Mouse (Mus musculus) splenic B cell, adult 2 months (primary cell): ENCODE measurements around the gene Adcyap1r1.

Experiments used
- DNase-seq: peaks from one replicate; pipeline ENCODE4 v3.0.0-alpha.2; 2011; ENCODE audit warnings: low read depth, low spot score
- H3K27me3 ChIP-seq: 2 replicates; pipeline ENCODE4 v1.6.1; 2012; ENCODE audit warnings: mild to moderate bottlenecking, low read length, moderate library complexity, mixed read lengths; ENCODE audit not compliant: control insufficient read depth, poor library complexity, insufficient read depth, severe bottlenecking
- H3K36me3 ChIP-seq: 2 replicates; pipeline ENCODE4 v1.6.1; 2012; ENCODE audit warnings: mild to moderate bottlenecking, low read length, moderate library complexity, mixed read lengths; ENCODE audit not compliant: control insufficient read depth, poor library complexity, insufficient read depth, severe bottlenecking

Adcyap1r1 gene

DNA sequence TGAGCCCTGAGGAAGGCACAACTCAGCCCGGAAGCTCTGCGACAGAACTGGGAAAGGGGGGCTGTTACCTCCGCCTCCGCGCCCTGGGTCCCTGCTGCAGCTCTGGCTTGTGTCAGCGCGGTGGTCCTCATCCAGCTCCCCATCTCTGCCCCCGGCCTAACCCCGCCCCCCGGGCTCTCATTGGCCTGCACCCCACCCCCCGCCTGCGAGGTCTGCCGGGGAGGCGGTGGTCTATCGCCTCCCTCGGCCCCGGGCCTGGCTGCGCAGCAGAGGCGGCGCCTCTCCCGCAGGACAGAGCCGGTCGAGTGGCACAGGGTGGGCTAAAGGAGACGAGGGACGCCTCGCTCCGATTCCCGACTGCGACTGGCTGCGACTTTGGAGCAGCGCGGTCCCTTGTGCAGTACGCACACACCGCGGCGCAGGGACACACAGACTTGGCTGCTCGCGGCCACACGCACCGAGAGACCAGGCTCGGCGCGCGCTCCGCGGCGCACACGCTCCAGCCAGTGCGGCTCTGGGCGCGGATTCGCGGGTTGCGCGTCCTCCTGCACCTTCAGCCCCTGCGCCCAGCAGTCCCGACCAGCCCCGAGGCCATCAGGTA, at the start of gene Adcyap1r1:
Gene Adcyap1r1, plus strand, starts transcription at position 208 of the 601 bp plus-strand sequence.
- no peaks in the 10 kb centered on the region for H3K27me3 ChIP-seq
- DNase-seq: no peak
- H3K36me3 ChIP-seq: no peaks in the 10 kb centered on the region

DNA sequence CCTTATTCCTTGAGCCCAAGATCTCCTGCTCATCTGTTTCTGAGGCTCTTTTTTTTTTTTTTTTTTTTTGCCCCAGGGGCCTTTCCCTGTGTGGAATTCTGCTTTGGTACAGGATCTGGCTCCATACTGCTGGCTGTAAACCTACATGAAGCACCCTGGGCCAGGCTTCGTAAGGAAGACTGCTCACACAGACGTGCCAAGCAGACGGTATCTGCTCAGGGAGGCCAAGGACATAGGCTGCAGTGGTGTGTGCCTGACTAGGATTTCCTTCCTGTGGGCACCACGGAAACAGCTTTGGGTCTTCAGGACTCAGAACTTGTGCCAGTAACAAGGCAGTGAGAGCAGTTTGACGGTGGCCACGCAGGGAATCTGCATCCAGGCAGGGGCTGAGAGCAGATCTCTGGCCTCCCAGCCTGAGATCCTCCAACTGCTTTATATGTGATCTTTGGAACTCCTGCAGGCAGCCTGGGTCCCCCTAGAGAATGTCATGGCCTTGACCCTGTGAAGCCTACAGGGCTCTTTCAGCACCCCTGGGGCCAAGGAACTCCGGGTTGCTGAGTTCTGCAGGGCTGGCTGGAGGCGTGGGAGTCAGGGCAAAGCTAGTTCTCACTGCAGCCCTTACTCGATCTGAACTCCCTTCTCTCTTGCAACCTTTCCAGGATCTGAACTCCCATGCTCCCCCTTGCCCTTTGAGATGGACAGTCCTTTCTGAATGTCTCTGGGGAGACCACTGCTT, 49.6 kb upstream of the Adcyap1r1 start:
- H3K27me3 ChIP-seq: no peaks in the 10 kb centered on the region
- H3K36me3 ChIP-seq: no peaks in the 10 kb centered on the region
- DNase-seq: no peak

DNA sequence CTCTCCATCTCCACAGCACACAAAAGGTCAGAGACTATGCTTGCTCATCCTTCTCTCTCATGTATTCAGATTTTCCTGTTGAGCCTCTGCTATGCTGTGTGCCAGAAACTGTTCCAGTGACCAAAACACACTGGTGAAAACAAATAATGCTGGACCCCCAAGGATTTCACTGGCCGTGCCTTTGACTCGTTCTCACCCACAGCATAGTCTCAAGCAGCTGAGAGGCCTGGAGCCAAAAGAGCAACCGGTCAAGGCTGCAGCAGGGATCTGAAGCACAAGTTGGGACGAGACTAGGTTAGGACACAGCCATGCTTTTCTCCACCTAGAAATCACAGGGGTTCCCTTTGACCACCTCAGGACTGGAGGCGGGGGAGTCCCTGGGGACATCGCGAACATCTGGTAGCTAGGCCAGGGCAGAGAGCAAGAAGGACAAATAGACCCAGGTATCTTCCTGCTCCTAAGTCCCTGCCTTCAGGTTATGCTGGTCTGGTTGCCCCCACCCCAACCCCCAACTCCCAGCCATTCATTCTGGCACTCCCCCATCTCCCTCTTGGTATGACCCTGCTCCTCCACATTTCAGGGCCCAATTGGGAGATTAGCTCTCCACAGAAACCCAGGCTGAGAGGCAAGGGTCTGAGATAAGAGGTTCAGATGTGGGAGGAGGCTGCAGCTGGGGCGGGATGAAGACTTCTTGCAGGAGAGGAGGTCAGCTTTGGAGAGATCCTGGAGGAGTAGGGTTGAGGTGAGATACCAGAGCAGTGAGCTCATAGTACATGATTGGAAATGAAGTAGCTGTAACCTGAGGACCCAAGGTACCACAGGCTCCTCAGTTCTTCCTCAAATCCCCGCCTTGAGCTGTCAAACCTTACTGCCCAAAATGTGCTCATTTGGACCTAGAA, 48.1 kb upstream of the Adcyap1r1 start:
- Histone ChIP-seq H3K36me3 (no peaks in the 10 kb centered on the region), H3K27me3 (no peaks in the 10 kb centered on the region)
- DNase-seq: no peak

DNA sequence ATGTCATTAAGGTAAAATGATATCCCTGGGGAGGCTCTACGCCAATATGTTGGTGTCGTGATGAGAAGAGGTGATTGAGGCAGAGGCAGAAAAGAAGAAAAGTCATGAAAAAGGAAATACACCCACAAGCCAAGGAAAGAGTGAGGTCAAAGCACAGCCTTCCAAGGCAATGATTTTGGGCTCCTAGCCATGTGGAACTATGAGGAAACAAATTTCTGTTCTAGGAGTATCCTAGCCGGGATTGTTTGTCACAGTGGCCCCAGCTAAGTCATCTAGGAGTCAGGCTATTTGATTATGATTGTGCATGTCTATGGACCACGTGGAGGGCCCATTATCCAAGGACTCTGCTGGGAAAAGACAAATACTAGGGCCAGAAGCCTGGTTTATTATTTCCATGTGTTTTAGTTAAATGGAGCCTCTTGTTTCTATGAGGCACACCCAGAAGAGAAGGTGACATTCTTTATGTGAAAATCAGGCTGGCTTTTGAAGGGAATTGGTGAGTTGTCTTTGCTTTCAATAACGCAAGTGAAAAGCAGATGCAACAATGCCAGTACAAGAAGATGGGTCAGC, 47.3 kb upstream of the Adcyap1r1 start:
- Histone ChIP-seq H3K36me3 (no peaks in the 10 kb centered on the region), H3K27me3 (no peaks in the 10 kb centered on the region)
- DNase-seq: no peak

DNA sequence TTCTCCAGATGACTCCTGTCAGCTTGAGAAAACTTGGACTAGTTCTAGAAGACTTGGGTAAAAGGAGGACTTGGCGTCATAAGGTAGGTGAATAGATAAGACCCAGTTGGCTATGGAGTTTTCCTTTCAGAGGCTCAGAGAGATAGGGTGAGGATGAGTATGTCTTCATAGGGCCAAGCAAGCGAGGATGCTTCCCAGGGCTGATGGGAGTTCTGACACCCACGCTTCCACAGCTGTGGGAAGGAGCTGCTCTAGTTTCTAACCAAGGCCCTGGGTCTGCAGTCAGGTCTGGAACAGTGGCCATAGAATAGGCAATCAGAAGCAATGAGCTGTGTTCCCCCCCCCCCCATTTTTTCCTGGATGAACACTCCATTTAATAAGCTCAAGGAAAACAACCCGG, 44.4 kb upstream of the Adcyap1r1 start:
- no peaks in the 10 kb centered on the region for H3K36me3 ChIP-seq
- no peaks in the 10 kb centered on the region for H3K27me3 ChIP-seq
- no peak for DNase-seq

DNA sequence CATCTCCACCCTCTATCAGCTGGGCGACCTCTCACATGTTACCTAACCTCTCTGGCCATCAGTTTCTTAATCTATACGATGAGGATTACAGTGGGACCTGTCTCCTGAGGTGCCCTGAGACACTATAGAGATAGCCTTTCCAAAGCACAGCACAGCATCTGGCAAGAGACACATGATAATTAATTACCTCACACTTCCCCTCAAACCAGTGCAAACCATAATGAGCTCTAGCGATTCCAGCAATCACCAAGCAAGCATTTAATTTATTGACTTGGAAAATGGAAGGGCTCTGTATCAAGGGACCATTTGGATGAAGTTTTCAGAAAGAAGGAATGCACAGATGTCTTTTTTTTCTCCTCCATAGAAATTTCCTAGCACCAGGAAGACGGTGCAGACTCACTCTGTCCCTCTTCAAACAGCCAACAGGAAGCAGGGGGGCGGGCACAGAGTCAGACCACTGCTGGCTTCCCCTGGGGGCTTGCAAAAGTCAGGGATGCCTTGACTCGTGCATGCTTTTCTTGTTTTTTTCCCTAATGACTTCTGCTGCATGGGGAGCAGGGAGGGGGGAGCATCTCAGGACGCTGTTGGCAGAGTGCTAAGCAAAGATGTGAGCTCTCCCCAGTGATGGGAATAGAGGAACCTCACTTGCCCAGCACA, 41.5 kb upstream of the Adcyap1r1 start:
- no peaks in the 10 kb centered on the region for H3K36me3 ChIP-seq
- DNase-seq: no peak

DNA sequence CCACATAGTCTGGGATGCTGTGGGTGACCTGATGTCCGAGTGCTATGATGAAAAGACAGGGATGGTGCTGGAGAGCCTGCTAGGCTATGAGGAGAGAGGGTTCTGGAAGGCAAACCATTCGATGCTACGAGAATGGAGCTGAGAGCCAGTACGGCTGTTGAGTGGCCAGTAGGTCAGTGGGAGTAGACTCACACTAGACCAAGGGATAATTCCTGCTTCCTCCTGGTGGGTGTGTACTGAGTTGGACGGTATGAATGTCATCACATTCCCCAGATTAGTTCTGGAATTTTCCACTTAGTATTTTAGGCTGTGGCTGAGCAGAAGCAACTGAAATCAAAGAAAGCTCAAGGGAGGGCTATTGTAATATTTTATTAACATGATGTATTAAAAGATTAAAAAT, 40.8 kb upstream of the Adcyap1r1 start:
- DNase-seq: no peak
- Histone ChIP-seq H3K36me3 (no peaks in the 10 kb centered on the region), H3K27me3 (no peaks in the 10 kb centered on the region)

More for the DNA sequence above, 41.5 kb upstream of the Adcyap1r1 start:
- H3K27me3 ChIP-seq: no peaks in the 10 kb centered on the region

DNA sequence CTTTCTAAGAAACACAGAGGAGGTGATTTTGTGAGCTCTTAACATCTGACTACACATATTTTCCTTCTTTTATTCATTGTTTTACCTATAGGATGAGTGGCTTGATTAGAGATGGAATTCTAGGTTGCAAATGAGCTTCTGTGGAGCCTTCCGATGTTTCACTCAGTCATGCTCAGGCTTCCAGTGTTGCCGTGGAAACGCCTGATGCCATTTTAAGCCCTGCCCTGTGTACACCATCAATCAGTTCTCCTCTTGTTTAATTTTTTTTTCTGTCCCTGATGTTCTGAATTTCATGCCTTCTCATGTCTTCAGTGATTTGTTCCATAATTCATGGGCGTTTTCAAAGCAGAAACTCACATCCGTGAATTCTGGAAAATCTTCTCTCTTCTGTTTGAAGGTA, 35.6 kb upstream of the Adcyap1r1 start:
- H3K36me3 ChIP-seq: no peaks in the 10 kb centered on the region
- DNase-seq: no peak

DNA sequence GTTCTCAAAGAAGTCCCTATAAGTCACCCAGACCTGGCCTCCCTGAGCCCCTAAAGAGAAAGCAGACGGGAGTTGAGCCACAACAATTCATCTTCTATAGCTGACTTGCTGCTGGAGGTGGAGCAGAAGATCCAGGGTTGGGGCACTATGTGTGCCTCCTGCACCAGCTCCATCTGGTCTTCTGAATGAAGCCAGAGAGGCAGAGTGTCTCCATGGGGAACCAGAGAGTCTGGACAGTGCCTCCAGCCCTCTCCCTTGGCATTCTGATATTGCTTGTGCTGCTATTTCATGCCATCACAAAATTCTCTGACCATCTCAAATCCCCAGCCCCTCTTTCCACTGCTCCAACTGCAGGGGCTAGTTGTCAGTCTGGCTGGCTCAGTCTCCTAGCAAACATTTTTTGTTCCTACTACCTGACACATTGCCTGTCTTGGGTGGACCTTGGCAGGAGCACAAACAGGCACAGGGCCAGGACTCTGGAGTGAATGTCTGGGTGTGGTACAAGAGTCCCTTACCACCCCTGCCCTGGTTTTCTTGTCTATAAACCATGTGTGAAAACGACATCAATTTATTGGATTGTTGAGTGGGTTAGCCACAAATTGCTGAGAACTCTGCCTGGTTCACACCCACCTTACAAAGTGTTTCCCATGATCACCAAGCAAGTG, 32.9 kb upstream of the Adcyap1r1 start:
- Histone ChIP-seq H3K36me3 (no peaks in the 10 kb centered on the region), H3K27me3 (no peaks in the 10 kb centered on the region)
- no peak for DNase-seq

More for the DNA sequence above, 35.6 kb upstream of the Adcyap1r1 start:
- H3K27me3 ChIP-seq: no peaks in the 10 kb centered on the region

DNA sequence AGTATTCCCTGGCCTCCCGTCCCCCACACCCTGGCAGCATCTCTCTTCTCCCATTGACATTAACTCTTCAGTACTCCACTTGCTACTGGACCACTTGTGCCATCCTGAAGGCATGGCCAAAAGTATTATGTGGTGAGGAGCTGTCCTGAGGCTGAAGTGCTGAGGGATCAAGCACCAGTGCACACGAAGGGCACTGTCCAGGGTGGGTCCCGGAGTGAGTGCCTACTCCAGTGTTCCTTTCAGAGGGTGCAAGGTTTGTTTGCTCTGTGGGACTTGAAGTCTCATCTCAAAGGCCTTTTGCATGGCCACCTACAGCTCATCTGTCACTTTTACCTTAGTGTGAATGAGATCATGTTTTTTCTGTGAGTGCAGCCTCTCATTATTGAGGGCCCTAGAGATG, 31.4 kb upstream of the Adcyap1r1 start:
- no peak for DNase-seq
- H3K27me3 ChIP-seq: no peaks in the 10 kb centered on the region
- H3K36me3 ChIP-seq: no peaks in the 10 kb centered on the region

DNA sequence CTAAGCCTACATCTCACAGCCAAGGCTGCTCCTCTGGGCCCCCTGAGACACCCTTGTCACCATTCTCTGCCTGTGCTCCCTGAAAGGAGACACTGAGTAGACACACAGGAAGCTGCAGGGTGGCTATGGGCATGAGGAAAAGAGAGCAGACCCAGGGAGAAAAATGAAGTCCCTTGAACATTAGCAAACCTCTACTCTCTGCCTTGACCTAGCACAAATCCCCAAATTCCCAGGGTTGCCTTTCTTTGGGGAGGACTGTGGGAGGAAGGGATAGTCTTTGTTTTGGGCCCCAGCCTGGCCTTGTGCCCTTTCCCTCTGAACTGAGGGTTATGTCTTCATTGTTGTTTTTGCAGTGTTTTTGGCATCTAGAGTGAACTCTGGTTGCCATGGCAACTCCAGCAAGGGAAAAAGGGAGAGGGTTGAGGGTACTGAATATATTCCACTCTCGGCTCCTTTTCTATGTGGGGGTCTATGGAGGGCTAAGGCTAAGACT, 30.9 kb upstream of the Adcyap1r1 start:
- H3K27me3 ChIP-seq: no peaks in the 10 kb centered on the region
- H3K36me3 ChIP-seq: no peaks in the 10 kb centered on the region
- no peak for DNase-seq

DNA sequence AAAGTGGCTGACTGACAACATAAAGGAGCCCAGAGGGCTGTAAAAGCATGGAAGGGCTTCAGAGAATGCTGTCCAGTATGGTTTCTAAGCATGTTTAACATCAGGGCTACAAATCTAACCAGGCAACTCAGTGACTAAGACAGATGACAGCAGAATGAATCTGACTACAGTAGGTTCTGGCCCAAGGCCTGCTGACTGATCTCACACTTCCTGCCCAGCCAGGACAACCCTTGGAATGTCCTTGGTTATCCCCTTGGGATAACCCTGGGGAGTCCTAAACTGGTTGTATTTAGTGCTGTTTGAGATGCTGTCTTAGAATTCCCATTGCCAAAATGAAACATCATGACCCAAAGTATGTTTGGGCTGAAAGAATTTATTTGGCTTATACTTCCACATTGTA, 19.7 kb upstream of the Adcyap1r1 start:
- no peak for DNase-seq
- H3K27me3 ChIP-seq: no peaks in the 10 kb centered on the region
- no peaks in the 10 kb centered on the region for H3K36me3 ChIP-seq

DNA sequence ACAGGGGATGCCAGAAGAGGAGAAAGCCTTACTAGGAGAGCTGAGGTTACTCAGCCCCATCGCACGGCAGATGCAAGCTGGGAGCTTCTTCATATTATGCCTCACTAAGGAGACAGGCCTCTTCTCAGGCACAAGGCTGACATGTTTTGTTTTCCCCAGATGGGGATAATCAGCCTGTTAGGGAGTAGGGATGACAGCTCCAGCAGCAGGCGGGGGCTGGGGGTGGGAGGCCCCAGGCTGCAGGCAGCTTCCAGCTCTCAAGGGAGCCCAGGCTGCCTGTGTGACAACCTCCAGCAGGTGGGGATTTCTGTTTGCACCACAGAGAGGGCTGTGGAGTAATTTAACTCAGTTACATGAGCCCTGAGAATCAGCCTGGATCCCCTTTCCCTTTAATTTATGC, 17.4 kb upstream of the Adcyap1r1 start:
- Histone ChIP-seq H3K27me3 (no peaks in the 10 kb centered on the region), H3K36me3 (no peaks in the 10 kb centered on the region)
- DNase-seq: no peak
